Mouse (Mus musculus): ENCODE measurements around the gene Scamp4. TPM values are rescaled to one million over a fixed set of nuclear protein-coding genes. Genes with fewer than 3 reads are reported as not detected.
A peak's percentile ranks its signal among the peaks of the same experiment; 100 is the strongest.
"Not testable (repeated sequence)": the region's sequence is repeated elsewhere in the genome, so short reads cannot be mapped to it uniquely, and the experiment has no call there.

The Scamp4 gene
- polyA plus RNA-seq, 1 experiment = 94.8 TPM

DNA sequence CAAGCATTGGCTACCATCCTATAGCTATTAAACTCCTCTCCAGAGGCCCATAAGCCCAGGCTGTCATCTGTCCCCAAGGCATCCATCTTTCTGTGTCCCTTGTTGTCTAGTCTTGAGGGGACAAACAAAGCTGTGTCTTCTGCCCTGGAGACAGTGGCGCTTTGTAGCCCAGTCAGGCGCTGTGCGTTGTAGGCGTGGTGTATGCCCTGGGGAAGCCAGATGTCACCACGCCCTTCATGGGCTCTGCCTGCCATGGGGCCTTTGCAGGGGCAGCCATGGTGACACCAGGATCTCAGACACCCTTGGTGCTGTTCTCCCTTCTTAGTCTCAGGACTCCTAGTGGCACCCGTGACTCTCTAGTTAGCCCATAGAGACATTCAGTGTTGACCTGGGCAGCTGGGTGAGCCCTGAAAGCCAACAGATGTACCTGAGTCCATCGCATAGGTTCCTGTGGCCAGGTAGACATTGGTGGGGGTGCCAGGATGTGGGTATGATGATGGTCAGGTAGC is 1.4 kb downstream of the Scamp4 start:
- Histone ChIP-seq H3K27me3 (ENCODE audit: control insufficient read depth, insufficient read depth, low read length) (no peaks in the 10 kb centered on the region), H3K27ac (ENCODE audit: insufficient read depth, low read length) (peak overlapping the region; percentile 90), H3K4me1 (ENCODE audit: control insufficient read depth, insufficient read depth, insufficient read length) (peaks cover 37% of the 10 kb centered on the region), H3K4me3 (ENCODE audit: extremely low read depth, insufficient read depth, insufficient read length) (no peak overlapping the region), H3K36me3 (ENCODE audit: control insufficient read depth, insufficient read depth, low read length) (peaks cover 17% of the 10 kb centered on the region)
- DNase-seq (ENCODE audit: low read depth in 1 of 2, low spot score in 2 of 2) = peak in 1 of 2 experiments; percentile 46
- WGBS = 56% methylated on average over 7 of the region's 7 CpGs
- TF ChIP-seq POLR2A (IDR thresholded peaks at IDR 0.05; ENCODE audit: low read depth, low read length) = no peak

DNA sequence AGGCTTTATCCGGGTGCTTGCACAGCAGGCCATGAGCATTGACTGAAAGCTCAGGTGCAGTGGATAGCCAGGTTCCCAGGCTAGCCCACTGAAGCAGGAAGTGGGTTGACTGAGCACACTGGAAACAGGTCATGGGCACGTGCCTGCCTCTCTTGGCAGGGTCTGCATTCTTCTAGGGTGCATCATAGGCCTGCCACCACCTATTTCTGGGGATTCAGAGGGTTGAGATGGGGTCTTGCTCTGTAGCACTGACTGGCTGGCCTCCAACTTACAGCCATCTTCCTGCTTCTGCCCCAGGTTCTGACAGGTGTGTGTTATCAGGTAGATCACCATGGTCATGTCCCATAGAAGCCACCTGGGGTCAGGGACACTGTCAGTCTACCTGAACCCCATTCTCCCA is 2.3 kb downstream of the Scamp4 start:
- no peak for DNase-seq (ENCODE audit: low read depth in 1 of 2, low spot score in 2 of 2)
- Histone ChIP-seq H3K27ac (ENCODE audit: insufficient read depth, low read length) (peak overlapping the region; percentile 90), H3K4me1 (ENCODE audit: control insufficient read depth, insufficient read depth, insufficient read length) (peaks cover 46% of the 10 kb centered on the region), H3K27me3 (ENCODE audit: control insufficient read depth, insufficient read depth, low read length) (no peaks in the 10 kb centered on the region), H3K4me3 (ENCODE audit: extremely low read depth, insufficient read depth, insufficient read length) (no peak overlapping the region), H3K36me3 (ENCODE audit: control insufficient read depth, insufficient read depth, low read length) (peaks cover 17% of the 10 kb centered on the region)
- 77% methylated on average over 2 of the region's 2 CpGs for WGBS
- TF ChIP-seq CTCF (IDR thresholded peaks at IDR 0.05; ENCODE audit: extremely low read depth, insufficient read depth, insufficient read length, insufficient replicate concordance) (no peak), POLR2A (IDR thresholded peaks at IDR 0.05; ENCODE audit: low read depth, low read length) (no peak)

GRCm38 (mm10) chr10:80605721-80606120 is 3.0 kb downstream of the Scamp4 start, which contains the start of gene Gm49322:
TSS of gene Gm49322 (plus strand) at chr10:80606021.
- not testable (repeated sequence) for DNase-seq (ENCODE audit: low read depth in 1 of 2, low spot score in 2 of 2); H3K27me3 ChIP-seq (ENCODE audit: control insufficient read depth, insufficient read depth, low read length); H3K4me3 ChIP-seq (ENCODE audit: extremely low read depth, insufficient read depth, insufficient read length)
- 90% methylated on average over 4 of the region's 4 CpGs for WGBS
- Histone ChIP-seq H3K4me1 (ENCODE audit: control insufficient read depth, insufficient read depth, insufficient read length) (peaks cover 52% of the 10 kb centered on the region), H3K36me3 (ENCODE audit: control insufficient read depth, insufficient read depth, low read length) (peaks cover 17% of the 10 kb centered on the region), H3K27ac (ENCODE audit: insufficient read depth, low read length) (peak within 1 kb of the TSS; percentile 90)

DNA sequence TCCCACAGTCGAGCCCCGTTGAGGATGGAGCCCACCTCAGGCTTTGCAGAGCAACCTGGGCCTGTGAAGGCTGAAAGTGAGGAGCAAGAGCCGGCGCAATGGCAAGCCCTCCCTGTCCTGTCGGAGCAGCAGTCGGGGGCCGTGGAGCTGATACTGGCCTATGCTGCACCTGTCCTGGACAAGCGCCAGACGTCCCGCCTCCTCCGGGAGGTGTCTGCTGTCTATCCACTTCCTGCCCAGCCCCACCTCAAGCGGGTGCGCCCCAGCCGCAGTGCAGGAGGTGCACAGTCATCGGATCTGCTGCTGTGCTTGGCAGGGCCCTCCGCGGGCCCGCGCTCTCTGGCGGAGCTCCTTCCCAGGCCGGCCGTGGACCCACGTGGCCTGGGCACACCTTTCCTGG is 3.6 kb downstream of the Scamp4 start:
- 62% methylated on average over 23 of the region's 23 CpGs for WGBS
- Histone ChIP-seq H3K27ac (ENCODE audit: insufficient read depth, low read length) (peak overlapping the region; percentile 39; the same call in 1 of the 2 replicates), H3K36me3 (ENCODE audit: control insufficient read depth, insufficient read depth, low read length) (peaks cover 17% of the 10 kb centered on the region), H3K4me1 (ENCODE audit: control insufficient read depth, insufficient read depth, insufficient read length) (peaks cover 58% of the 10 kb centered on the region), H3K27me3 (ENCODE audit: control insufficient read depth, insufficient read depth, low read length) (no peaks in the 10 kb centered on the region), H3K4me3 (ENCODE audit: extremely low read depth, insufficient read depth, insufficient read length) (no peak overlapping the region)
- peak in 1 of 2 experiments; percentile 33 for DNase-seq (ENCODE audit: low read depth in 1 of 2, low spot score in 2 of 2)
- no peak for TF ChIP-seq CTCF (IDR thresholded peaks at IDR 0.05; ENCODE audit: extremely low read depth, insufficient read depth, insufficient read length, insufficient replicate concordance)
- no peak for TF ChIP-seq POLR2A (IDR thresholded peaks at IDR 0.05; ENCODE audit: low read depth, low read length)

GRCm38 (mm10) chr10:80606737-80607350 is 4.2 kb downstream of the Scamp4 start:
- no peaks in the 10 kb centered on the region for H3K27me3 ChIP-seq (ENCODE audit: control insufficient read depth, insufficient read depth, low read length)
- H3K27ac ChIP-seq (ENCODE audit: insufficient read depth, low read length) = peak overlapping the region; percentile 39; the same call in 1 of the 2 replicates
- no peak for DNase-seq (ENCODE audit: low read depth in 1 of 2, low spot score in 2 of 2)
- H3K36me3 ChIP-seq (ENCODE audit: control insufficient read depth, insufficient read depth, low read length) = peaks cover 17% of the 10 kb centered on the region
- WGBS = 93% methylated on average over 34 of the region's 34 CpGs
- TF ChIP-seq CTCF (IDR thresholded peaks at IDR 0.05; ENCODE audit: extremely low read depth, insufficient read depth, insufficient read length, insufficient replicate concordance) = no peak
- TF ChIP-seq POLR2A (IDR thresholded peaks at IDR 0.05; ENCODE audit: low read depth, low read length) = no peak
- no peak overlapping the region for H3K4me3 ChIP-seq (ENCODE audit: extremely low read depth, insufficient read depth, insufficient read length)
- H3K4me1 ChIP-seq (ENCODE audit: control insufficient read depth, insufficient read depth, insufficient read length) = peaks cover 60% of the 10 kb centered on the region

DNA sequence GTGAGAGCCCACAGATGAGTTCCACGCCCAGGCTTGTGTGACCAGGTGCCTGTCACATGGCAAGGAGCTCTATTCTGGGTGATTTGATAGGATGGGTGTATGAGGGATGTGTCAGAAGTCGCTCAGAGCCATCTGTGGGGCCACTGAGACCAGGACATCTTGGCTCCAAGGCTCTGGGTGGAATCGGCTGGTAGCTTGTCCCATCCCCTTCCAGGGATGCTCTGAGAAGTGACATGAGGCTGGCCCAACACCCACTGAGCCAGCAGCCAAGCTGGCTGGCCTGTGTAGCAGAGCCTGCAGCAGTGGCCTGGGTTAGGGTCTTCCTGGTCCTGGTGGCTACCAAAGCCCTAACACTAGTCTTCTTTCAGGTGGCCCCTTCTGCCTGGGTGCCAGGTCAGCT is 5.8 kb downstream of the Scamp4 start:
- TF ChIP-seq CTCF (IDR thresholded peaks at IDR 0.05; ENCODE audit: extremely low read depth, insufficient read depth, insufficient read length, insufficient replicate concordance) (no peak), POLR2A (IDR thresholded peaks at IDR 0.05; ENCODE audit: low read depth, low read length) (no peak)
- no peak for DNase-seq (ENCODE audit: low read depth in 1 of 2, low spot score in 2 of 2)
- H3K36me3 ChIP-seq (ENCODE audit: control insufficient read depth, insufficient read depth, low read length) = peaks cover 17% of the 10 kb centered on the region
- H3K4me1 ChIP-seq (ENCODE audit: control insufficient read depth, insufficient read depth, insufficient read length) = peaks cover 63% of the 10 kb centered on the region
- H3K4me3 ChIP-seq (ENCODE audit: extremely low read depth, insufficient read depth, insufficient read length) = no peak overlapping the region
- H3K27me3 ChIP-seq (ENCODE audit: control insufficient read depth, insufficient read depth, low read length) = no peaks in the 10 kb centered on the region
- H3K27ac ChIP-seq (ENCODE audit: insufficient read depth, low read length) = peak overlapping the region; percentile 21
- WGBS = 90% methylated on average over 3 of the region's 3 CpGs

GRCm38 (mm10) chr10:80609269-80609924 is 6.7 kb downstream of the Scamp4 start:
- TF ChIP-seq CTCF (IDR thresholded peaks at IDR 0.05; ENCODE audit: extremely low read depth, insufficient read depth, insufficient read length, insufficient replicate concordance) (no peak), POLR2A (IDR thresholded peaks at IDR 0.05; ENCODE audit: low read depth, low read length) (no peak)
- H3K36me3 ChIP-seq (ENCODE audit: control insufficient read depth, insufficient read depth, low read length) = peaks cover 17% of the 10 kb centered on the region
- 91% methylated on average over 10 of the region's 10 CpGs for WGBS
- peak overlapping the region; percentile 83 for H3K27ac ChIP-seq (ENCODE audit: insufficient read depth, low read length)
- H3K27me3 ChIP-seq (ENCODE audit: control insufficient read depth, insufficient read depth, low read length) = no peaks in the 10 kb centered on the region
- H3K4me3 ChIP-seq (ENCODE audit: extremely low read depth, insufficient read depth, insufficient read length) = no peak overlapping the region
- peaks cover 60% of the 10 kb centered on the region for H3K4me1 ChIP-seq (ENCODE audit: control insufficient read depth, insufficient read depth, insufficient read length)
- DNase-seq (ENCODE audit: low read depth in 1 of 2, low spot score in 2 of 2) = no peak
